Mouse (Mus musculus): ENCODE measurements around the gene Kalrn. TPM values are rescaled to one million over a fixed set of nuclear protein-coding genes. Genes with fewer than 3 reads are reported as not detected.

Gene Kalrn
- polyA plus RNA-seq, 1 experiment = 309 TPM

- peaks cover 13% of the 10 kb centered on the region for H3K36me3 ChIP-seq (replicated peaks; ENCODE audit: low read length)
- peaks cover 58% of the 10 kb centered on the region for H3K27me3 ChIP-seq (replicated peaks)
- H3K9me3 ChIP-seq = no peaks in the 10 kb centered on the region
- H3K4me3 ChIP-seq (replicated peaks) = no peak overlapping the region
- TF ChIP-seq FLI1 (IDR thresholded peaks at IDR 0.05; ENCODE audit: low read length) (no peak), GATA1 (IDR thresholded peaks at IDR 0.05; ENCODE audit: borderline replicate concordance, low read length) (no peak)
- peaks cover 15% of the 10 kb centered on the region for H3K4me1 ChIP-seq
These were observed 625.4 kb downstream of the Kalrn start for GRCm38 (mm10) chr16:33947664-33948571.

- H3K36me3 ChIP-seq (replicated peaks; ENCODE audit: low read length) = peaks cover 11% of the 10 kb centered on the region
- H3K4me3 ChIP-seq (replicated peaks) = no peak overlapping the region
- peaks cover 76% of the 10 kb centered on the region for H3K27me3 ChIP-seq (replicated peaks)
- H3K4me1 ChIP-seq = peaks cover 28% of the 10 kb centered on the region
- H3K9me3 ChIP-seq = no peaks in the 10 kb centered on the region
- TF ChIP-seq GATA1 (IDR thresholded peaks at IDR 0.05; ENCODE audit: borderline replicate concordance, low read length) (no peak), FLI1 (IDR thresholded peaks at IDR 0.05; ENCODE audit: low read length) (no peak)
These were observed 627.3 kb downstream of the Kalrn start for GRCm38 (mm10) chr16:33946021-33946420.

DNA sequence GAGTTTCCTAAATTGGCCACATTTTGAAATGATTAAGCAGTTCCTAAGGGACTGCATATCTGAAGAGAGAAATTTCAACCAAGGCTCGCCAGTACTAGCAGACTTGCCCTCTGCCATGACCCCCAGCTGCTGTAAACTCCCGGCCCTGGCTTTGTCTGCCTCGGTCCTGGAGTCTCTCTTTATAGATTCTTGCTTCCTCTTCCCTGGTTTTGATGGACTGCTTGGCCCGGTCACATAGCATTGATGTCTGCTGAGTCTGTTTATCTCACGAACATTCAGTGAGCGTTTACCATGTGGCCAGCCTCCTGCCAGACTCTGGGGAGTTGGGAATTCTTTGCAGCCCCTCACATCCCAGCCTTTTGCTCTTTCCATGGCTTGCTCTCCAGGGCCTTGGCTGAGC lies 628.6 kb downstream of the Kalrn start:
- H3K27me3 ChIP-seq (replicated peaks) = peaks cover 88% of the 10 kb centered on the region
- no peak overlapping the region for H3K4me3 ChIP-seq (replicated peaks)
- TF ChIP-seq GATA1 (IDR thresholded peaks at IDR 0.05; ENCODE audit: borderline replicate concordance, low read length) = no peak
- H3K9me3 ChIP-seq = no peaks in the 10 kb centered on the region
- H3K4me1 ChIP-seq = peaks cover 25% of the 10 kb centered on the region
- peaks cover 11% of the 10 kb centered on the region for H3K36me3 ChIP-seq (replicated peaks; ENCODE audit: low read length)

- no peak for TF ChIP-seq FLI1 (IDR thresholded peaks at IDR 0.05; ENCODE audit: low read length)
- TF ChIP-seq GATA1 (IDR thresholded peaks at IDR 0.05; ENCODE audit: borderline replicate concordance, low read length) = no peak
- Histone ChIP-seq H3K4me1 (peaks cover 26% of the 10 kb centered on the region), H3K27me3 (replicated peaks) (peaks cover 90% of the 10 kb centered on the region), H3K36me3 (replicated peaks; ENCODE audit: low read length) (peaks cover 8% of the 10 kb centered on the region), H3K4me3 (replicated peaks) (no peak overlapping the region), H3K9me3 (no peaks in the 10 kb centered on the region)
These were observed 629.2 kb downstream of the Kalrn start for GRCm38 (mm10) chr16:33944126-33944525.

GRCm38 (mm10) chr16:33943388-33943787 lies 629.9 kb downstream of the Kalrn start:
- Histone ChIP-seq H3K9me3 (no peaks in the 10 kb centered on the region), H3K4me3 (replicated peaks) (no peak overlapping the region), H3K4me1 (peaks cover 32% of the 10 kb centered on the region), H3K27me3 (replicated peaks) (peaks cover 90% of the 10 kb centered on the region), H3K36me3 (replicated peaks; ENCODE audit: low read length) (peaks cover 3% of the 10 kb centered on the region)
- TF ChIP-seq GATA1 (IDR thresholded peaks at IDR 0.05; ENCODE audit: borderline replicate concordance, low read length) = no peak
- no peak for TF ChIP-seq FLI1 (IDR thresholded peaks at IDR 0.05; ENCODE audit: low read length)

DNA sequence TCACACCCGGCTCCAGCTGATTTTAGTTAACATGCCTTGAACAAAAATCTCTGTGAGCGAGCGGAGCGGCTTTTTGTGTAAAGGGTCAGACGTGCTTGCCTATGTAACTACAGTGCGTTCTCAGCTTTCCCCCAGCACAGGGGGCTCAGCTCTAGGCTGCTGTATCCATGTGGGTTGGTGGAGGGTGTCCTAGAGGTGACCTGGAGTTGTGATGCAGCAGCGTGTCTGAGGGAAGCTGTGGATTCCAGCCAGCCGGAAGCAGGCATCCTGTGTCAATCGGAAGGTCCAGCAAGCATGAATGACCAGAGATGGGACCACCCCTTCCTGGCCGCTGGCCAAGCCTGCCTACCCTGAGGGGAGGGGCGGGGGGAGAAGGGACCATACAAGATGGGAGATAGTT lies 631.0 kb downstream of the Kalrn start:
- TF ChIP-seq FLI1 (IDR thresholded peaks at IDR 0.05; ENCODE audit: low read length) = no peak
- no peak for TF ChIP-seq GATA1 (IDR thresholded peaks at IDR 0.05; ENCODE audit: borderline replicate concordance, low read length)

GRCm38 (mm10) chr16:33941271-33941781 lies 632.0 kb downstream of the Kalrn start:
- H3K4me1 ChIP-seq = peaks cover 41% of the 10 kb centered on the region
- no peak overlapping the region for H3K4me3 ChIP-seq (replicated peaks)
- peaks cover 3% of the 10 kb centered on the region for H3K36me3 ChIP-seq (replicated peaks; ENCODE audit: low read length)
- no peak for TF ChIP-seq GATA1 (IDR thresholded peaks at IDR 0.05; ENCODE audit: borderline replicate concordance, low read length)
- no peak for TF ChIP-seq FLI1 (IDR thresholded peaks at IDR 0.05; ENCODE audit: low read length)
- peaks cover 90% of the 10 kb centered on the region for H3K27me3 ChIP-seq (replicated peaks)
- no peaks in the 10 kb centered on the region for H3K9me3 ChIP-seq

More for the DNA sequence above, 631.0 kb downstream of the Kalrn start:
- Histone ChIP-seq H3K36me3 (replicated peaks; ENCODE audit: low read length) (peaks cover 3% of the 10 kb centered on the region), H3K9me3 (no peaks in the 10 kb centered on the region), H3K4me3 (replicated peaks) (no peak overlapping the region), H3K4me1 (peaks cover 39% of the 10 kb centered on the region), H3K27me3 (replicated peaks) (peaks cover 93% of the 10 kb centered on the region)

DNA sequence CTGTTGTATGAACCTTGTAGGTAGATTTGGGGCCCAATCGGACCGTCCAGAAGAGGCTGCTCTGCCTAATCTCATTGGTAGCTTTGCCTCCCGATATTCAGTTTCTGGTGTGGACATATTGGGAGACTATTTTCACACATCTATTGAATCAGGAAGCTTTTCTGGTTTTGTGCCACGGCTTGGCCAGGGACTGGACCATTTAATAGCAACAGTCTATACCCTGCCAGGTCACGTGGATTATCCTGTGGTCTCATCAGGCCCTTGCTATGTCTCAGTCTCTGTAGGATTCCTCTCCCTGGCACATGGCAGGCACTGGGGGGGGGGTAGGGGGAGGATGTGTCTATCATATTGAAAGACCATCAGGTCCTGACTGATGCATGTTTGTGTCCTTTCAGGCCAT lies 633.2 kb downstream of the Kalrn start:
- Histone ChIP-seq H3K36me3 (replicated peaks; ENCODE audit: low read length) (peaks cover 3% of the 10 kb centered on the region), H3K27me3 (replicated peaks) (peaks cover 88% of the 10 kb centered on the region)
- TF ChIP-seq FLI1 (IDR thresholded peaks at IDR 0.05; ENCODE audit: low read length) = no peak
- no peak for TF ChIP-seq GATA1 (IDR thresholded peaks at IDR 0.05; ENCODE audit: borderline replicate concordance, low read length)

DNA sequence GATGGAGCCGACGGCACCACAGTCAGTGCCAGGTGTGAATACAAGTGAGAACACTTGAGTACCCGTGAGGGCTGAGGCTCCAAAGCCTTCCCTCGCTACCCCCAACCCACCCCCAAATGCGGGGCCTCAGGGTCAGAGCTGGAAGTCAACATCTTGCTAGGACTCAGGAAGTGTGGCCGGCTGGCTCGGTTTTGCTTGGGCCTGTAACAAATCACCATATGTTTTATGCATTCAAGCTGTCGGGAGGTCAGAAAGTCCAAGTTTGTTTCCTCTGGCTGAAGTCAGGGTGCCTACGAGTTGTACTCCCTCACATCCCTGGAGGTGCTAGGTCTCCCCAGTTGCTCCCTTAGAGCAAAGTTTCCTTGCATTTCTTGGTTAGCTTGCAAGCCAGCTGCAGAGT lies 633.7 kb downstream of the Kalrn start:
- Histone ChIP-seq H3K27me3 (replicated peaks) (peaks cover 86% of the 10 kb centered on the region), H3K4me1 (peaks cover 52% of the 10 kb centered on the region), H3K4me3 (replicated peaks) (no peak overlapping the region), H3K36me3 (replicated peaks; ENCODE audit: low read length) (peaks cover 3% of the 10 kb centered on the region), H3K9me3 (no peaks in the 10 kb centered on the region)
- no peak for TF ChIP-seq GATA1 (IDR thresholded peaks at IDR 0.05; ENCODE audit: borderline replicate concordance, low read length)
- TF ChIP-seq FLI1 (IDR thresholded peaks at IDR 0.05; ENCODE audit: low read length) = no peak

More for the DNA sequence above, 633.2 kb downstream of the Kalrn start:
- Histone ChIP-seq H3K4me3 (replicated peaks) (no peak overlapping the region), H3K9me3 (no peaks in the 10 kb centered on the region), H3K4me1 (peaks cover 49% of the 10 kb centered on the region)

- no peak overlapping the region for H3K4me3 ChIP-seq (replicated peaks)
- H3K4me1 ChIP-seq = peaks cover 55% of the 10 kb centered on the region
- peaks cover 3% of the 10 kb centered on the region for H3K36me3 ChIP-seq (replicated peaks; ENCODE audit: low read length)
- TF ChIP-seq FLI1 (IDR thresholded peaks at IDR 0.05; ENCODE audit: low read length) (no peak), GATA1 (IDR thresholded peaks at IDR 0.05; ENCODE audit: borderline replicate concordance, low read length) (no peak)
- peaks cover 88% of the 10 kb centered on the region for H3K27me3 ChIP-seq (replicated peaks)
- no peaks in the 10 kb centered on the region for H3K9me3 ChIP-seq
These were observed 634.2 kb downstream of the Kalrn start for GRCm38 (mm10) chr16:33939133-33939531.

Data from megakaryocyte, embryonic 14.5 days (primary cell).